Mouse (Mus musculus): ENCODE data around the gene Mroh2a.

The Mroh2a gene

GRCm38 (mm10) chr1:88260604-88261377 lies 34.0 kb downstream of the Mroh2a start:
- DNase-seq: peak in 1 of 2 experiments; percentile 50

DNA sequence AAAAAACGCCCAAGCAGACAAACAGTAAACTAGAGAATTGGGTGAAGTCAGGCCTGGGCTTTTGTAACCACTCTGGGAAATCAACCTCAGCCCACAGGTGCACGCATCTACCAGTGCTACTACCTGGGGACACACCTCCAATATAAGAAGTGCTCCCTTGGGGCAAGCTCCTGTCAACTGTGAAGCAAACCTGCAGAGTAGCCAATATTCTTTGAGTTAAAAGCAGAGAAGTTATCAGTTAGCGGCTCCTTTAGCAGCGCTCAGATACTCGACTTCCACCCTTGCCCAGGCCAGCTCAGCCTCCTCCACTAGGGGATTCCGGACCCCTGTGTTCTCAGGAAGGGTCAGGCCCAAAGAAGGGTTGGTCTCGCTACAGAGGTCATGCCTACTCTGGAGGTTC lies 34.9 kb downstream of the Mroh2a start:
- DNase-seq: peak; percentile 35 to 46

DNA sequence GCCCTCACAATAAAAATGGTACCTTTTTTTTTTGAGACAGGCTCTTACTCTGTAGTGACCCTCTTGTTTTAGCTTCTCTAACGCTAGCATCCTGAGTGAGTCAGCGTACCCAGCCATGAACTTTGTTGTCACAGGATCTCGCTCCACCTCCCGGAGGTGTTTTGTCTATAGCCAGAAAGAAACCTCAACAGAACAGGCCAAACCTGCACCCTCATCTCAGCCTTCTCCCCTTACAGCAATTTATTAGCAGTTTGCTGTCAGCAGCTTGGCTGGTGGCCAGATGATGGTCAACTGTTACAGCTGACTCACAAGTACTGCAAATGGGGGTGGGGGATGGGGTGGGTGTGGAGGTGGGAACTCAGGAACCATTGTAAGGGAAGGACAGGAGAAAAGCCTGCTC lies 35.5 kb downstream of the Mroh2a start:
- DNase-seq: peak; percentile 76

GRCm38 (mm10) chr1:88262961-88263360 lies 36.2 kb downstream of the Mroh2a start:
- peak; percentile 25 to 30 for DNase-seq

- DNase-seq: peak in 1 of 2 experiments; percentile 9
Measured at GRCm38 (mm10) chr1:88263778-88264177, 37.0 kb downstream of the Mroh2a start.

- peak in 1 of 2 experiments; percentile 16 for DNase-seq
Measured at GRCm38 (mm10) chr1:88264237-88264868, 37.6 kb downstream of the Mroh2a start.

GRCm38 (mm10) chr1:88264869-88265240 lies 38.1 kb downstream of the Mroh2a start:
- DNase-seq: peak; percentile 62 to 71

DNA sequence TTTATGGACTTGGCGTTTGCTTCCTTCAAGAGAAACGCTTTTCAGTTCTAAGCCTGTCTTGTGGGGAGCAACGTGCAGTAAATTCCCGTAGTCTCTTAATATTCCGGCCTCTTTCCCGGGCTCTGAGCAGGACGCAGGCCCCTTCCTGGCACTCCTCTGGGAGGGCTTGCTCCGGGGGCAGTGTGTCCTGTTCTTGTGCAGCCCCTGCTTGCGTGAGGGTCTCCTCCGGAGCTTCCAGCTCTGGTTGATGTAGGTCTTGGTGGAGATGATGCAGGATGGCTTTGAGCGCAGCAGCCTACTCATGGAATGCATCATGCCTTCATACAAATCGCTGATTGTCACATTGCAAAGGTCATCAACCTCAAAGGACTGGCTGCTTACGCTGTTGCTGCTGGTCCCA lies 39.3 kb downstream of the Mroh2a start:
- no peak for DNase-seq

- no peak for DNase-seq
Measured at GRCm38 (mm10) chr1:88267489-88267888, 40.7 kb downstream of the Mroh2a start.

DNA sequence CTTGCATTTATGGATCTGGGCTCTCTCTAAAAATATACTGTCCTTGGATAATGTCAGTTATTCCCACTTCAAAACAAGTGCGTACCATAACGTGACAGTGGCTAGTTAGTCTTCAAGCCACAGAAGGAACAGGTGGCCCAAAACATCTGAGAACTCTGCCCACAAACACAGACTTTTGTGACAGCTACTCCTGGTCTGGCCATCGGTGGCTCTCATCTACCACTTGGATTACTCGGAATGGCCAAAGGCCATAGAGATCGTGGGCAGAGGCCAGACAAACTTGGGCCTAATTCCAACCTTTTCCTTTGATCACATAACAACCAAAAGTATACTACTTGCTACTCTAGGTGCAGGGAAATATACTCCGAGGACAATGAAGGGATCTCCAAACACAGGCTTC lies 41.3 kb downstream of the Mroh2a start:
- DNase-seq: no peak

DNA sequence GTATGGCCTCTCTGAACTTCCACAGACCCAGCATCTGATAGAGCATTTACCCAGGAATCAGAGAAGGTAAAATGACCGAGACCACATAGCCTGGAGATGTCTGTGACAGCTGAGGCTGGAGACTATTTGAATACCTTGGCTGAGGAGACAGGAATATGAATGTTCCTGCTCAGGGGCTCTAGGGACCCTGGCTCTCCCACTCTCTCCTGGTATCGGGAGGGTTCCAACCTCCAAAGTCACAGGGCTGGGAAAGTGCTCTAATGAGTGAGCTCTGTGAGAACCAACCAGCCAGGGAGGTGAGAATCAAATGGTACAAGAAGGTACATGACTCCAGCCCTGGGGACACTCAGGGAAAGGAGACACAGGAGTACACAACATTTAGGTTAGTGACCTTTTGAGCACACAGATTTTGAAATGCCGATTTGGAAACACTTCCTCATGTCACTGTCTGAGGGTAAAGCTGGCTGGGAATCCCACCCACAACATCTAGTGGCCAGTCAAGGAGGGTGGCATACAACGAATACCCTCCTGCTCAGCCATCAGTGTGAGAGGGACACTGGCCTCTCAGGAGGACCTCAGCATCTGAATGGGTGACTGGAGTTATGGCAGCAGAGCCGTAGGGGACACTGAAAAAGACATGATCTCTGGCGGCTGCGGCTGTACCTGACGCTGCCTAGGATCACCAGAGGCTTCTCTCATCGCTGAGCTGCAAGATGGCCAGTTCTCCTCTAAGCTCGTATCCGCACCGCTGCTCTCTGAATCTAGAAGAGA lies 42.9 kb downstream of the Mroh2a start:
- no peak for DNase-seq

DNA sequence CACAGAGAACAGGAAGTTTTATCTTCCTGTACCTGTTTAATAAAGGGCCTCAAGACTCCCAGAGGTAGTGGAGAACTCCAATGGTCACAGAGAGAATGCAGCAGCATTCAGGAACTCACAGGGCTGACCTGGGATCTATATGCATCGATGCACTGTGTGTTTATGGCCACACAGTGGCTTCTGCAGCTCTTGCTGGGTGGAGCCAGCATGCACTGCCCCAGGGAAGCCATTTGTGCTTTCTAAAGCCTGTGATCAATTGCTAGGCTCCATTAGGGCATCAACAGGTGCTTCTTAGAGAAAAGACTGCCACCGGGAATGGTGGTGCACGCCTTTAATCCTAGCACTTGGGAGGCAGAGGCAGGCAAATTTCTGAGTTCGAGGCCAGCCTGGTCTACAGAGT lies 46.1 kb downstream of the Mroh2a start:
- no peak for DNase-seq

DNA sequence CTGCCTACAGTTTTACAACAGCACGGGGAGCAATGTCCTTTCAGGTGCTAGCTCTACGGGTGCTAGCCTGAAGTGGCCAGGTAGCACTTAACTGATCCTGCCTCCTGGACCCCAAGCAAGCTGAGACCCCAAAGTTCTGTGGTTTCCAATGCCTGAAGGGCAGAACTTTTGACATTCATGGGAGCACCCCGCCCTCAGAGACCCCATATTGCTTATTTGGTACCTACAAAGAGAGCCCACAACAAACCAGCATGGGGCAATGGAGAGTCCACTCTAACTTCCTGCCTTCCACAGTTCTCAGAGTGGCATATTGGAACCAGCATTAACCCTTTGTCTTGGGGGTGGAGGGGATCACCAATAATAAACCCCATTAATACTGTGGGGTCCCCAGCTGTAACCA lies 46.5 kb downstream of the Mroh2a start:
- no peak for DNase-seq

DNA sequence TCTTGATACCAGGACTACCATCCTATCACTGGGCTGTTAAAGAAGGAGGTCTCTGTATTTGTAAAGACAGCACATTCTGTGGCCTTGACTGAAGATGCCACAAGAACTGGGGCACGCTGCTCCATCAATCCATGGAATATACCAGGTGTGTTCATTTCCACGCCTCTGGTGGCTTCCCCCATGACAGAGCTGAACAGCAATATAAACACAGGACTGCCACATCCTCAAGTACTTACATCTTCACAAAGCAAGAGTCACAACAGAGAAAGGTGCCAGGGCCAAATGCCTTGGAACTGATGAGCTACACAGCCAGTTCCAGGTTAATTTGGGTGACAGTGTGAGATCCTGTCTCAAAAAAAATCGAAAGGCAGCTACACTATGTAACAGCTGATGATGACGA lies 47.0 kb downstream of the Mroh2a start:
- DNase-seq: no peak

DNA sequence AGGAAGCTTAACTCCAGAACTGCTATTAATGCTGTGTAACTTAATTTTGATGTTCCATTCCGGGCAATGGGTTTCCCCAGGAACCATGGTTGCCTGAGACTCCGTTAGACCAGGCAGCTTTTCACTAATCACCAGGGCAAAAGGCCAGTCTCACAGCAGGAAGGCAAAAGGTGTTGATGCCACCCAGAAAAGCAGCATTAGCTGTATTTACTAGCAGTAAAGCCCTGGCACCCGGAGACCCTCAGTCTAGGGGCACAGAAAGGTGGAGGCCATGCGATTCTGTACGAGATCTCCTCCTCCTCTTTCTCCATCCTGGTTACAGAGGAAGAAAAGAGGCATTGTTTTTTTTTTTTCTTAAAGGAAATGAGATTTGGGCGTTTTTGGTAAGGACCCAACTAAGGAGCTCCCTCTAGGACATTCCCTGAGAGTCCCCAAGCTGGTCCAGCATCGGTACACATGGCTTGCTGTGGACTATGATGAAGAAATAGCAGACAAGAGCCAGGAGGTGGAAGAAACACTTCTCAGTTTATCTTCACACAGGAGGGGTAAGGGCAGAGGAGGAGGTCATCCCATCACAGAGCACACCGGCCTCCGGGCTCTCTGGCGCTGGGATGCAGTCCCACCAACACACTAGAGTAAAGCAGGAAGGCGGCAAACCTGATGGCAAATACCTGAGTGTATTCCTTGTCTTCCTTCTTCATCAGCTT lies 47.7 kb downstream of the Mroh2a start:
- peak; percentile 76 to 80 for DNase-seq

- DNase-seq: peak in 1 of 2 experiments; percentile 28
Measured at GRCm38 (mm10) chr1:88275078-88275680, 48.4 kb downstream of the Mroh2a start.

DNA sequence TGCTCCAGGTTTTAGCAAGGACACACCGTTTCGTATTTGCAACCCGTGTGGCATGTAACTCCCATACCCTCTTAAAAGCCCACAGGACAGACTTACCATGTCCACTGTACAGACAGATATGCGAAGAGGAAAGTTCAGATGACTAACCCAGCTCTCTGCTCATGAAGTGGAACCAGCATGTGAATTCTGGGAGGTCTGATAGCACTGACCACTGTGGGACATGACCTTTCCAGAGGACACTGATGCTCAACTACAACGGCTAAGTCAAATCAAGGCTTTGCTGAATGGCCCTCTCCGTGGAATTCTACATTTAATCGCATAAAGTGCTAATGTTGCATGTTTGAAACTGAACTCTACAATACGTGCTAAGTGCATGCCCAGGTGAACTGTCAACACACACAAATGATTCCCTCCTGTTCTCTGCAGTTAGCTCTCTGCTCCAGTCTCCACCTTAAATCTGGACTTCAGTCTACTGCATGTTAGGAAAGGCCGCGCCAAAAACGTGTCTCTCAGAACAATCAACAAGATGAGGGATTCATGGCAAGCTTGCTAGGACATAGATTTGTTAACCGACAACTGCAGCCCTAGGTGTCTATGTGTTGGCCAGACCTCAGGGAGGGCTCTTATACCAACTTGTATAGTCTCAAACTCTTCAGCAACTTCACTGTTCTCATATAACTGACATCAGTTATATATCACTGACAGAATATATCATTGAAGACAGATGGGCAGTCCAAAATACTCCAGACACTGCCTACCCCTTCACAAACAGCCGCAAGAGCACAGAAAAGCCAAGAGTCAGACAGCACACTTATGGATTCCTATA lies 49.1 kb downstream of the Mroh2a start:
- peak in 1 of 2 experiments; percentile 50 for DNase-seq

GRCm38 (mm10) chr1:88276524-88277097 lies 49.8 kb downstream of the Mroh2a start:
- DNase-seq: no peak

DNA sequence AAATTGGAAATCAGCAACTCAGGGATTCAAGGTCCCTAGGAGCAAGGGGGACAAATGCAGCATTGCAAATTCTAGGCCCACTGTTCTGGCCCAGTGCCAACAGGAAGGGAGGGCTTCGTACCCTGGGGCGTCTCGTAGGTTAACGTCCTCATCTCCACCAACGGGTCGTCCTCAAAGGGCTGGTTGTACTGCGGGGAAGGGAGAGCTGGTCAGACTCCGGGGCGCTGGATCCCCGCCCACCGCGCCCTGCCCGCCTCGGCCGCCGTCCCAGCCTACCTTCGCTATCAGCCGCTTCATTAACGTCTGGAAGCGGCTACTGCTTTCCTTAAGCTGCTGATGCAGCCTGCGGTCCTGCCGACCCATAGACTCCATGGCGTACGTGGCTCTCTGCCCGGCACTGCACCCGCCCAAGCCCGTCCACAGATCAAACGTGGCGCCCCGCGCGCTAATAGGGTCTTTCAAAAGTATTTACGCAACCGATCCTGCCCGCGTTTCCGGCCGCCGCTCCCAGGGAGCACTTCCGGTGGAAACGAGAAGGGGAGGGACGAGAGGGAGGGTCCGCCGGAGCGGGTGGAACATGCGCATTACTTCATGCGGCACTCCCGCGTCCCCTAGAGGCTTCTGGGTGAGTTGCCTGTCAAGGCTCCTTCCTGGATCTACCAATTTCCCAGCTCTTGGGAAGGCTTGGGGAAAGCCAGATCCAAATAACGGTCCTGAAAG lies 50.5 kb downstream of the Mroh2a start, which contains the start of the genes Hjurp and Trpm8:
TSS of gene Hjurp (minus strand) at position 536 of the 720 bp plus-strand sequence.
TSS of gene Trpm8 (plus strand) at position 564 of the 720 bp plus-strand sequence.
- peak; percentile 100 for DNase-seq

DNA sequence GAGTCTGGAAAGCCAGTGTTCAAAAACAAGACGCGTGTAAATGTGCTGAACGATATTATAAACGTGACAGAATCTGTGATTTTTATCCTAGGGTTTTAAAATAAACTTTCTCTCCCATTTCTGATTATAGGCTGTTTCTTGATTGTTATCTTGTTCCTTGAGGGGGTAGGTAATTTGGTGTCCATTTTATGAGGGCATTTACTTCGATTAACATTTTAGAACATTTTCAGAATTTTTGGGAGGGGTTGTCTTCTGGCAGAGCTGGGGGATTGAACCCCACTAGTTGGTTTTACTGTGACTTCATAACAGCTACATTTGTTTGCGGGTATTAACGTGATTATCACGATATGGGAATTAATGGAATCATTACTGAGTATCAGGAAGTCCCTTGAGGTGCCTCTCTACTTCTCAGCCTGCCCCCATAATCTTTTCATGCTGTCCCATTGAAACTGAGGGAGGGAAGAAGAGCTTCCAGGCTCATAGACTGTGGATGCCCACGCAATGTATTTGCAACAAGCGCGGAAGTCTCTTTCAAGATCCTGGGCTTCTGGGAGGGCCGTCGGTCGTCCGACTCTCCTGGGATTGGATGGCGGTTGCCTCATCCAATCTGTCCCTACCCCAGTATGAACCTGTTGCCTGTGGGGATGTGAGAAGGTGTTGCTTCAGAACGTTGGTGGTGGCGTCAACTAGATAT lies 51.2 kb downstream of the Mroh2a start:
- peak in 1 of 2 experiments; percentile 60 for DNase-seq

Data from cerebellum, postnatal 10 days (tissue).